Mouse (Mus musculus) ES-Bruce4 (cell line): ENCODE data around the gene Oser1. TPM values are rescaled to one million over a fixed set of nuclear protein-coding genes. Genes with fewer than 3 reads are reported as not detected.
A peak's percentile ranks its signal among the peaks of the same experiment; 100 is the strongest.

Experiments
- H3K27ac ChIP-seq: 2 replicates; pipeline ENCODE4 v1.5.1; 2012; ENCODE audit warnings: low read length, inconsistent platforms; ENCODE audit not compliant: insufficient read depth
- H3K27me3 ChIP-seq: 2 replicates; pipeline ENCODE4 v1.6.1; 2012; ENCODE audit warnings: mild to moderate bottlenecking, low read length, inconsistent platforms; ENCODE audit not compliant: control insufficient read depth, poor library complexity, insufficient read depth, severe bottlenecking
- H3K36me3 ChIP-seq: 2 replicates; pipeline ENCODE4 v1.6.1; 2012; ENCODE audit warnings: inconsistent platforms, mild to moderate bottlenecking, low read length, moderate library complexity; ENCODE audit not compliant: control insufficient read depth, poor library complexity, insufficient read depth, severe bottlenecking
- H3K4me1 ChIP-seq: one replicate; pipeline ENCODE4 v1.8.1; 2011; ENCODE audit warnings: low read length; ENCODE audit not compliant: control insufficient read depth, insufficient read depth
- H3K4me3 ChIP-seq: 2 replicates; pipeline ENCODE4 v1.5.1; 2011; ENCODE audit warnings: low read depth, mild to moderate bottlenecking, low read length
- H3K9ac ChIP-seq: 2 replicates; pipeline ENCODE4 v1.6.1; 2012; ENCODE audit warnings: low read depth, mild to moderate bottlenecking, inconsistent platforms; ENCODE audit not compliant: poor library complexity, severe bottlenecking
- H3K9me3 ChIP-seq: replicated peaks from 2 replicates; pipeline ENCODE4 v1.6.1; 2012; ENCODE audit warnings: mild to moderate bottlenecking, low read length, inconsistent platforms; ENCODE audit not compliant: control insufficient read depth, poor library complexity, insufficient read depth, severe bottlenecking
- CTCF ChIP-seq: IDR thresholded peaks from one replicate; pipeline ENCODE4 v1.8.1; 2011; ENCODE audit warnings: low read depth, low read length
- EP300 ChIP-seq: IDR thresholded peaks from 2 replicates; pipeline ENCODE4 v1.6.1; 2011; ENCODE audit warnings: low read depth, low read length; ENCODE audit not compliant: insufficient read depth
- POLR2A ChIP-seq: IDR thresholded peaks from one replicate; pipeline ENCODE4 v1.8.1; 2011; ENCODE audit warnings: low read length; ENCODE audit not compliant: insufficient read depth
- polyA plus RNA-seq: library from polyadenylated mRNA; stranded (reverse); fragments of >200 nt; gene quantifications from 2 replicates; pipeline ENCODE4 v1.2.4, GENCODE M21; 2011; ENCODE audit warnings: low read depth; ENCODE audit not compliant: missing spikeins, insufficient read depth, insufficient read length

Oser1 gene
- polyA plus RNA-seq, 1 experiment, result 48.3 TPM

- Histone ChIP-seq H3K4me3 (no peak overlapping the region), H3K27ac (no peak overlapping the region), H3K36me3 (no peaks in the 10 kb centered on the region), H3K9ac (no peak overlapping the region), H3K9me3 (no peaks in the 10 kb centered on the region), H3K4me1 (no peaks in the 10 kb centered on the region), H3K27me3 (no peaks in the 10 kb centered on the region)
- no peak for TF ChIP-seq CTCF
- TF ChIP-seq EP300, result no peak
- no peak for TF ChIP-seq POLR2A
Observed at GRCm38 (mm10) chr2:163439488-163439887, 15.0 kb upstream of the Oser1 start.

GRCm38 (mm10) chr2:163438619-163439451, 14.3 kb upstream of the Oser1 start:
- no peak overlapping the region for H3K27ac ChIP-seq
- H3K36me3 ChIP-seq, result no peaks in the 10 kb centered on the region
- TF ChIP-seq EP300, result no peak
- no peak for TF ChIP-seq POLR2A
- no peak for TF ChIP-seq CTCF
- no peaks in the 10 kb centered on the region for H3K4me1 ChIP-seq
- H3K27me3 ChIP-seq, result no peaks in the 10 kb centered on the region
- H3K9me3 ChIP-seq, result no peaks in the 10 kb centered on the region
- H3K9ac ChIP-seq, result no peak overlapping the region
- peak overlapping the region; percentile 54 for H3K4me3 ChIP-seq

GRCm38 (mm10) chr2:163438246-163438618, 13.7 kb upstream of the Oser1 start, which contains the start of gene Gdap1l1:
Gene Gdap1l1, plus strand, starts transcription at chr2:163438476.
- H3K27me3 ChIP-seq, result no peaks in the 10 kb centered on the region
- H3K4me1 ChIP-seq, result peaks cover 3% of the 10 kb centered on the region
- no peak for TF ChIP-seq EP300
- no peak for TF ChIP-seq POLR2A
- no peak for TF ChIP-seq CTCF
- H3K36me3 ChIP-seq, result no peaks in the 10 kb centered on the region
- no peaks in the 10 kb centered on the region for H3K9me3 ChIP-seq
- H3K9ac ChIP-seq, result no peak within 1 kb of the TSS
- H3K27ac ChIP-seq, result no peak within 1 kb of the TSS
- H3K4me3 ChIP-seq, result peak within 1 kb of the TSS; percentile 54

- Histone ChIP-seq H3K9ac (no peak overlapping the region), H3K27me3 (no peaks in the 10 kb centered on the region), H3K4me1 (peaks cover 3% of the 10 kb centered on the region), H3K36me3 (no peaks in the 10 kb centered on the region), H3K4me3 (no peak overlapping the region; the same call in 1 of the 2 replicates), H3K27ac (no peak overlapping the region), H3K9me3 (no peaks in the 10 kb centered on the region)
- TF ChIP-seq POLR2A, result no peak
- no peak for TF ChIP-seq EP300
- TF ChIP-seq CTCF, result no peak
Observed at GRCm38 (mm10) chr2:163437800-163438199, 13.3 kb upstream of the Oser1 start.

- H3K4me3 ChIP-seq, result no peak overlapping the region
- no peak overlapping the region for H3K9ac ChIP-seq
Observed at GRCm38 (mm10) chr2:163433971-163434370, 9.5 kb upstream of the Oser1 start.

GRCm38 (mm10) chr2:163431289-163431688, 6.8 kb upstream of the Oser1 start:
- H3K4me1 ChIP-seq, result peaks cover 7% of the 10 kb centered on the region
- H3K4me3 ChIP-seq, result no peak overlapping the region
- TF ChIP-seq POLR2A, result no peak
- TF ChIP-seq CTCF, result no peak
- TF ChIP-seq EP300, result no peak
- H3K36me3 ChIP-seq, result no peaks in the 10 kb centered on the region
- H3K27ac ChIP-seq, result no peak overlapping the region
- H3K9me3 ChIP-seq, result no peaks in the 10 kb centered on the region
- no peak overlapping the region for H3K9ac ChIP-seq
- H3K27me3 ChIP-seq, result no peaks in the 10 kb centered on the region

More at GRCm38 (mm10) chr2:163433971-163434370, 9.5 kb upstream of the Oser1 start:
- Histone ChIP-seq H3K27me3 (no peaks in the 10 kb centered on the region), H3K27ac (no peak overlapping the region), H3K4me1 (peaks cover 4% of the 10 kb centered on the region), H3K36me3 (no peaks in the 10 kb centered on the region), H3K9me3 (no peaks in the 10 kb centered on the region)
- TF ChIP-seq POLR2A (no peak), EP300 (peak; percentile 87)
